Mouse (Mus musculus) myocyte (in vitro differentiated cells): ENCODE results near the gene Cntd1.

Source experiments
- CEBPB ChIP-seq: IDR thresholded peaks from 2 replicates; pipeline ENCODE4 v1.6.1; 2011; ENCODE audit warnings: mild to moderate bottlenecking, moderate library complexity; ENCODE audit not compliant: poor library complexity, insufficient read depth, severe bottlenecking
- E2F4 ChIP-seq: IDR thresholded peaks from one replicate; pipeline ENCODE4 v1.6.1; 2011; ENCODE audit warnings: mild to moderate bottlenecking, control low read depth, moderate library complexity; ENCODE audit not compliant: insufficient read depth
- MAX ChIP-seq: IDR thresholded peaks from one replicate; pipeline ENCODE4 v1.6.1; 2011; ENCODE audit warnings: low read depth, mild to moderate bottlenecking, control low read depth
- MYOD1 ChIP-seq, 3 experiments: IDR thresholded peaks; one replicate each; pipeline ENCODE4 v1.6.1; 2011; ENCODE audit warnings: control low read depth in 2 of 3, low read depth in 2 of 3, mild to moderate bottlenecking in 2 of 3, moderate library complexity in 1 of 3; ENCODE audit not compliant: insufficient read length in 2 of 3, control insufficient read depth in 1 of 3
- MYOG ChIP-seq, 3 experiments: IDR thresholded peaks; one replicate each; pipeline ENCODE4 v1.6.1; 2011; ENCODE audit warnings: control low read depth in 2 of 3, low read depth in 2 of 3, mild to moderate bottlenecking in 2 of 3; ENCODE audit not compliant: insufficient read length in 2 of 3, control insufficient read depth in 1 of 3, insufficient read depth in 1 of 3
- POLR2A ChIP-seq: IDR thresholded peaks from one replicate; pipeline ENCODE4 v1.6.1; 2011; ENCODE audit warnings: low read depth, mild to moderate bottlenecking, control low read depth, moderate library complexity; ENCODE audit not compliant: insufficient read length
- POLR2AphosphoS2 ChIP-seq: IDR thresholded peaks from one replicate; pipeline ENCODE4 v1.6.1; 2011; ENCODE audit warnings: low read depth, control low read depth; ENCODE audit not compliant: insufficient read length
- REST ChIP-seq: IDR thresholded peaks from one replicate; pipeline ENCODE4 v1.6.1; 2011; ENCODE audit warnings: mild to moderate bottlenecking, control low read depth, moderate library complexity; ENCODE audit not compliant: insufficient read depth, insufficient read length
- SRF ChIP-seq: IDR thresholded peaks from one replicate; pipeline ENCODE4 v1.6.1; 2011; ENCODE audit warnings: low read depth; ENCODE audit not compliant: control insufficient read depth, insufficient read length
- TCF12 ChIP-seq: IDR thresholded peaks from one replicate; pipeline ENCODE4 v1.6.1; 2011; ENCODE audit warnings: mild to moderate bottlenecking, control low read depth; ENCODE audit not compliant: poor library complexity, insufficient read depth, severe bottlenecking
- TCF3 ChIP-seq: IDR thresholded peaks from one replicate; pipeline ENCODE4 v1.6.1; 2011; ENCODE audit warnings: low read depth, control low read depth; ENCODE audit not compliant: insufficient read length
- USF1 ChIP-seq: IDR thresholded peaks from one replicate; pipeline ENCODE4 v1.6.1; 2011; ENCODE audit warnings: low read depth, mild to moderate bottlenecking, control low read depth, moderate library complexity

DNA sequence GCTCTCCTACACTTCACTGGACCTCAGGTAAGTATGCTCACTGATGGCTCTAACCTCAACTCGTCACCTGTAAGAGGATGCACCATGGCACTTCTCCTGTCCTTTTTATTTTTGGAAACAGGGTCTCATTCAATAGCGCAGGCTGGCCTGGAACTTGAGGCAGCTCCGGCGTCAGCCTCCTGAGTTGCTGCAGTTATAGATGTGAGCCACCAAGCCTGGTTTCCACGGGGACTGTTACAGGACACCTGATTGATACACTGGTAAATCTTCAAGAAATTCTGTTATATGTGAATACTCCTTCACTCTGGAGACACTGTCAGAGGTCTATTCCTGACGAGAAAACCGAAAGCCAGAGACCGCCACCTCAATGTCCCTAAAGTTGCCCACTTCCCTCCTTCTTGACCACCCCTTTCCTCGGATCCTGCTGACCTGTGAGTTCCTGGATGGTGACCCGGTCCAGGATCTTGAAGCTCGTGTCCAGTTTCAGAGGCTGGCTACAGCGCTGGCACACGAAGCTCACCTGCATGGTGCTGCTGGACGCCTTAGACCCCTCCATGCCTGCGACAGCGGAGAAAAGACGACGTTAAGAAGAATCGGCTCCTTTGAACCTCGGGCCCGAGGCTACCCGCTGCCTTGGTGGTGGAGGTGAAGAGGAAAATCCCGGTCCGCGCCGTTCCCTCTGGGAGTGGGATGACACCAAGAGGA lies 22.6 kb downstream of the Cntd1 start:
- TF ChIP-seq POLR2A (no peak), USF1 (no peak), E2F4 (no peak), TCF12 (no peak), POLR2AphosphoS2 (no peak), MYOD1 (IDR thresholded peaks at IDR 0.05; ENCODE audit: control insufficient read depth in 1 of 3, insufficient read length in 2 of 3, low read depth in 2 of 3) (no peak), CEBPB (no peak), REST (no peak), TCF3 (no peak), MAX (no peak), MYOG (IDR thresholded peaks at IDR 0.05; ENCODE audit: control insufficient read depth in 1 of 3, insufficient read depth in 1 of 3, insufficient read length in 2 of 3, low read depth in 2 of 3) (no peak), SRF (no peak)
